Mouse (Mus musculus) left cerebral cortex, postnatal 10 days (tissue): ENCODE data around the gene Mypn. TPM values are rescaled to one million over a fixed set of nuclear protein-coding genes. Genes with fewer than 3 reads are reported as not detected.

ENCODE experiments used
- DNase-seq, 2 experiments: peaks; one replicate each; pipeline ENCODE4 v3.0.0; 2021 to 2022; ENCODE audit warnings: low spot score in 2 of 2, mixed read lengths in 1 of 2; ENCODE audit errors: extremely low spot score in 1 of 2
- intact Hi-C: fragments of 180-260 bp; cut with DNase I; formaldehyde crosslinking; loops from one replicate; pipeline ENCODE4 v1.15.1; 2025
- total RNA-seq, 2 experiments: library from RNA; stranded (reverse); gene quantifications; 2 replicates each; pipeline ENCODE4 v1.2.3; 2021

Gene Mypn
- total RNA-seq, 2 experiments from 2014 or later, result 5.6 to 7.5 TPM

DNA sequence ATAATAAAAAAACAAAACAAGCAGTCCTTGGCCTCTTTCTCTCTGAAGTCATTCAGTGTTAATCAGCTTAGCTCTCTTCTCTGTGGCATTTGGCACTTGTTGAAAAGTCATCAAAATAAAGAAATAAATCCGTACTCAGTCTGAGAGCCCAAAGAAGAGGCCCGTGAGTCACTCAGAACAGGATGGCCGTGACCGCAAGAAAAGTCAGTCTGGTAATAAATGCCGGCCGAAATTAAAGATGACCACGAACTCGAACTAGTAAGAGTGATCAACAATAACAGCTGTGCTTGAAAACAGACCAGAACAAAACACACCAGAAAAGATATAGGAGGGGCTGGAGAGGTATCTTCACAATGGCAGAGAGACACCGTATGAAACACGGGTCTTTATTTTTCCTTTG is 79.7 kb downstream of the Mypn start:
- intact Hi-C loops, result no loop called here
- no peak for DNase-seq

DNA sequence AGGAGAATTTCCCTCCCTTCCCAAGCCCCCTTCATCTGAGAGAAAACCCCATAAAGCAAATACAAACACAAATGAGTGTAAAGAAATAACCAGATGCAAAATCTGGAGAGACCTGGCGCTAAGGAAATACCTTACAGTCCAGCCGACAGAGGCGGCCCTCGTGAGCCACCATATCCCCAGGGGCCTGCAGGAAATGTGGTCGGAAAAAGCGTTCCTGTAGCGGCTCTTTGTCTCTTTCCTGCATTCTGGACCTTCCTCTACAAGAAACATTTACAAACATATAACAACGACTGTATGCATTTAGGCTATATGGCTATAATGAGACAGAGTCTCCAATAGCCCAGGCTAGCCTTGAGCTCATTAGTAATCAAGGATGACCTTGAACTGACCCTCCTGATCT is 80.6 kb downstream of the Mypn start:
- DNase-seq, result no peak
- intact Hi-C loops, result no loop called here

DNA sequence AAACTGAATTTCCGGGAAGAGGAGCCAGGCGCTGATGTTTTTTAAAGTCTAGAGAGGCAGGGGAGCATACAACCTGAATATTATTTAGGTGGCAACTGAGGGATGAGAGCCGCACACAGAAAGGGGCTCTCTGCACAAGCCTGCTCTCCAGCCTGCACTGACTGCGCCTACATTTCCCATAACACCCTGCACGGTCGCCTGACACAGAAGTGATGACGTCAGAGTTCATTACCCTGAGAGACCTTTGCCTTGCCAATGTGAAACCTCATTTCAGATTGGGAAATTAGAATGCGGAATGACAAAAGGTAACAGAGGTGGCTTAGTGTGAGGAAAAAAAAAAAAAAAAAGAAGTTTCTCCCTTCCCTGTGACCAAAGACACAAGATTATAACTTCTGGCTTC is 81.2 kb downstream of the Mypn start:
- intact Hi-C loops, result no loop called here
- DNase-seq, result peak in 1 of 2 experiments; percentile 48

DNA sequence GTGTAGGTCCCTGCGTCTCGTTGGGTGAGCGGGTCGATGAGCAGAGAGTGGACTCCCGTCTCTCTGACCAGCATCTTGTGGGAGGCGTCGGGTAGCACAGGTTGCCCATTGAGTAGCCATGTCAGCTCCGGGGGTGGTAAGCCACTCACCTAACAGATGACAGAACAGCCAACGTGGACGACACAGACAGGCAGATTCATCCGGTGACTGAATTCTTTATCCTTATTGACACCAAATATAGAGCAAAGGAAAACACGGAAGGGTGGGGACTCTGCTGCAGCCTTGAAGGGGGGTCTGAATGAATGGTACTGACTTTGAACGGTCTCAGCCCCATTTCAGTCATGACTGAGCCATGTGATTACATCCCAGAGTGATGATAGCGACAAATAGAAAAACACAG is 81.8 kb downstream of the Mypn start:
- intact Hi-C loops, result no loop called here

DNA sequence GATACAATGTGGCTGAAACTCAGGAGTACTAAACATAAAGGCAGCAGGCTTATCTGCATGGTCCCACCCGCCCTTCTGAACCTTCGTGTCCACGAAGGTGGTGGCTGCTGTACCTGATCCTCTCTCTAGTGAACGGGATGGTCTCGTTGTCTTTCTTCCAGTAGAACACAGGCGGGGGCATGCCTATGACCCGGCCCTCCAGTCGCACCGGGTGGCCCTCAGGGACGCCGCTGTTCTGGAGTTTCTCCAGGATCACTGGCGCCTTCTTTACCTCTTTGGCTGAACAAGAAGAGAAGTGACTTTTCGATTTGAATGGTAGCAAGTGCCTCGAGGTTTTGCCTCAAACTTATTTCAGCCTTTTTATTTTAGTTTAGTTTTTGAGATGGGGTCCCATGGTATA is 83.8 kb downstream of the Mypn start:
- intact Hi-C loops, result loop anchor here (10.0 kb wide), 1 partner anchor 95 kb away; the partner anchor contains the start of genes Hnrnph3 and Pbld2
- DNase-seq, result no peak

More for the DNA sequence above, 81.8 kb downstream of the Mypn start:
- no peak for DNase-seq

DNA sequence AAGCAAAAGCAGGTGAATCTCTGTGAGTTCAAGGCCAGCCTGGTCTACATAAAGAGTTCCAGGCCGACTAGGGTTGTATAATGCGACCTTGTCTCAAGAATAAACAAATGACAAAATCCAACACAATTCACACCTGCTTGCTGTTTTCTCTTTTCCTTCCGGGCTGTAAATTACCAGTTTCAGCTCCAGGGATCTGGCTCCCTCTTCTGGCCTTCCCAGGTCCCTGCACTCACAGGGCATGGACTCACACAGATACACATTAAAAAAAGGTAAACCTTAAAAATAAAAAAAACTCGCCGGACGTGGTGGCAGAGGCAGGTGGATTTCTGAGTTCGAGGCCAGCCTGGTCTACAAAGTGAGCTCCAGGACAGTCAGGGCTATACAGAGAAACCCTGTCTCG is 86.2 kb downstream of the Mypn start:
- DNase-seq, result no peak
- intact Hi-C loops, result loop anchor here (10.0 kb wide), 1 partner anchor 93 kb away; the partner anchor contains the start of genes Hnrnph3 and Pbld2

DNA sequence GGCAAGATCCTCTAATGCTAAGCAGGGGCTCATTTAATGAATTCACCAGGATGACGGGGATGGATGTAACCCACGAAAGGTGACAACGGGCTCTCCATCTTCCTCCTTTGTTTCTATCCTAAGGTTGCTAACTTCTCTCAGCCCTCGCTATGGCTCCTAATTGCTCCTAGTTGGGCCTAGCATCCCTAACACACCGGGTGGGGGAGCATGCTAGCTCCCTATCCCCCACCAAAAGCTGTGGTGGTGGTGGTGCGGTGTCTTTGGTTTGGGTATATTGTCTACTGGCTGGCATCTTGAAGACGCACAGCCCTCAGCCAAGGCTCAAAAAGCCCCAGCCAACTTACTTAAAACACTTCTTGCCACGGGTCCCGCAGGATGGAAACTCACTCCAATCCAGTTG is 87.4 kb downstream of the Mypn start:
- intact Hi-C loops, result loop anchor here (10.0 kb wide), 1 partner anchor 92 kb away; the partner anchor contains the start of genes Hnrnph3 and Pbld2
- DNase-seq, result no peak

DNA sequence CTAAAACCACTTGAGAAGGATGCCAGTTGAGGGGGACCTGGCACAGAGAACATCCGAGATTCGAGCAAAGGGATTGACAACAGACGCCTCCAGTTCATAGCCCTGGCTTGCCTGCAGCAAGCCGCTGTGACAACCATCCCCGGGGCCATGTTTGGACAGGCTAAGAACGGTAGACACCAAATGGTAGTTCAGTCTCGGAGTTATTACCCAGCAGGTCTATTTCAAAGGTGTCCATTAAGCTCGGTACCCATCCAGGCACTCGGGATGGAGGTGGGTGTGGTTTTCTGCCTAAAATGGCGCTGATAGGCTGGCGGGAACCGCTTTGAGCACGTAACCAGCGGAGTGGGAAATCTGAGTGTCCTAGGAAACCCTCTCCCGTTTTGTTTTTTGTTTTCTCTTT is 87.9 kb downstream of the Mypn start:
- DNase-seq, result no peak
- intact Hi-C loops, result loop anchor here (10.0 kb wide), 1 partner anchor 91 kb away; the partner anchor contains the start of genes Hnrnph3 and Pbld2

DNA sequence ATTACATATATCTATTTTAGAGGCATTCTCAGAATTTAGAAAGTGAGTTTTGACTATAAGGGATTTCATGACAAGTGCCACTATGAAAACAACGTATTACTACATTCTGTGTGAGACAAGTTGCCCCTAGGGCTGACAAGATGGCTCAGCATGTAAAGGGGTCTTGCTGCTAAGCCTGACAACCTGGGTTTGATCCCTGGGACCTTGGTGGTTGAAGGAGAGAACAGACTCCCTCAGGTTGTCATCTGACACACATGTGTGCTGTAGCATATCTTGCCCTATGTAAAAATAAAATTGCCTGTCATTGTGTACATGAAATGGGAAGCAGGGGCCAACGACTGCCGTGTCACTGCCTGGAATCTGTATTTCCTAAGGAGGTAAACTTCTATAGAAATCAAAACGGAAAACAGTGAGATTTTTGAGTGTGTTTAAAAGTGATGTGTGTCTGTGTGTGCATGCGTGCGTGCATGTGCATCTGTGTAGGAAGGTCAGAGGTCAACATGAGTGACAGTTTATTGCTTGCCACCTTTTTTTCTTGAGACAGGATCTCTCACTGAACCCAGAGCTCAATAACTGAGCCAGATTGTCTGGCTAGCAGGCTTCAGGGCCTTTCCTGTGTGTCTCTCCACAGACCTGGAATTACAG is 89.9 kb downstream of the Mypn start:
- no peak for DNase-seq
- intact Hi-C loops, result loop anchor here (10.0 kb wide), 1 partner anchor 89 kb away; the partner anchor contains the start of genes Hnrnph3 and Pbld2

DNA sequence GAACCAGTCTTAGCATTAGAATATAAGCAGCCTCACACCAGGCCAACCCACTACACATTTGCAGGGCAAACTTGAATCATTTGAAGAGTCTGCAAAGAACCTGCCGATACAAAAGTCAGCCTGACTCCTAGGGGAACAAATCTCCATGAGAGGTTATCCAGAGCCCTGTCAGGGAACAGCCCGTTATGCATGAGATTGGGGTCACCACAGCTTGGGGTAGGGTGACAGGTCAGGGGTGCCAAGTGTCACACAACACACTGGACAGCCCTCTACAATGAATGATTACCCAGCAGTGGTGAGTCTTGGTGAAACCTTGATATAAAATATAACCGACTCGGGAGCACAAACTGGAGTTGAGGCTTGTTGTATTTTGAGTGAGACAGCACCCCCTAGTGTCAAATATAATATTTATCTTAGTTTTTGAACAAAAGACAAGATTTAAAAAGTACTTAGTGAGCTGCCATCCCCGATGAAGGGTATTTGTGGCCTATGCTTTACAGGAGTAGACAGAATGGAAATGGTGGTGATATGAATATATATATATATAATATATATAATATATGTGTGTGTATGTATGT is 90.6 kb downstream of the Mypn start:
- intact Hi-C loops, result loop anchor here (10.0 kb wide), 1 partner anchor 88 kb away; the partner anchor contains the start of genes Hnrnph3 and Pbld2
- DNase-seq, result no peak

DNA sequence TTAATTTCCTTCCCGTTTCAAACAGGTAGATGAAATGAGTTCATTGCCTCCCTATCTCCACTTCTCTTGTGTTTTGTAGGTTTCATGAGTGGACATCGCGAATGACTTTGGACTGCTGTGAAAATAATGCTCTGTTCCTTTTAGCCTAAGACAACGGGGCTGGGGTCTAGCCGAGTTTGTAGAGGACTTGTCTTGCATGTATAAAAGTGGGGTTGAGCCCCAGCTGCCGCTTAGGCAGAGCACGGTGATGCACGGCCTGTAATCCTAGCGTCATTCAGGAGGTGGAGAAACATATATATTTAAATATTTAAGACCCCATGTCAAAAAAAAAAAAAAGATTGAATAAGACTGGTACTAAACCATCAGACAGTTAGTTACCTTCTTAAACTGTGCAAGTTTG is 103.1 kb downstream of the Mypn start:
- DNase-seq, result no peak
- intact Hi-C loops, result no loop called here

DNA sequence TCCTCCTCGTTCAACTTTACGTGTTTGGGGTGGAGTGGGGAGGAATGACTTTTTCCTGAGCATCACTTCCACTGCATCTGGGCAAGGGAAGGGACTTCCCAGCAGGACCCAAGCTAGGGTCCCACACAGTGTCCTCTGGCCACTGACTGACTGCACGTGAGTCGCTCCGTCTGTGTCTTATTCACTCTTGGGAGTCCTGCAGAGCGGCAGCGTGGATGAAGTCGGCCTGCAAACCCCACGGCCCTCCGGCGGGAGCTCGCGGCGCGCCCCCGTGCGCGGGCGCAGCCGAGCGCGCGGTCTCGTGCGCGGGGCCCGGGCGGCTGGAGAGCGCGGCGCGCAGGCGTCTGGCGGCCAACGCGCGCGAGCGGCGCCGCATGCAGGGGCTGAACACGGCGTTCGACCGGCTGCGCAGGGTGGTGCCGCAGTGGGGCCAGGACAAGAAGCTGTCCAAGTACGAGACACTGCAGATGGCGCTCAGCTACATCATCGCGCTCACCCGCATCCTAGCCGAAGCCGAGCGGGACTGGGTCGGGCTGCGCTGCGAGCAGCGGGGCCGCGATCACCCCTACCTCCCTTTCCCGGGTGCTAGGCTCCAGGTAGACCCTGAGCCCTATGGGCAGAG is 103.7 kb downstream of the Mypn start:
- intact Hi-C loops, result no loop called here
- DNase-seq, result peak; percentile 33 to 80

DNA sequence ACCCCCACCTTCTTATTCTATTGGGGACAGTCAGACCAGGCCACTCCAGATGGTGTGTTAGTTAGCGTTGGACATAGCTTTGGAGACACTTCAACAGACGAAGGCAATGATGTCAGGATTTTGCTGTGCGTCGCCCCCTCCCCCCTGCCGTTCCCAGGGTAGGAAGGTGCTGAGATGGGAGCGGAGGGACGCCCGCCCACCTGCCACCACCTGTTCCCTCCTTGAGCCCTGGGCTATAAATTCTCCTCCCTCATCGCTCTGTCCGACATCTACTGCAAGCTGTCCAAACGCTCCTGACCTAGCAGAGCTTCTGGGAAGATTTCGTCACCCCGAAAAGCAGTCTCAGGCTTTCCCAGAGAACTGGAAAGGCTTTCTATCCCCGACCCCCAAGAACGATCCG is 104.2 kb downstream of the Mypn start, which contains the start of gene Atoh7:
Gene Atoh7 (plus strand): TSS at position 131 of the 400 bp plus-strand sequence.
- intact Hi-C loops, result no loop called here
- peak in 1 of 2 experiments; percentile 63 for DNase-seq

DNA sequence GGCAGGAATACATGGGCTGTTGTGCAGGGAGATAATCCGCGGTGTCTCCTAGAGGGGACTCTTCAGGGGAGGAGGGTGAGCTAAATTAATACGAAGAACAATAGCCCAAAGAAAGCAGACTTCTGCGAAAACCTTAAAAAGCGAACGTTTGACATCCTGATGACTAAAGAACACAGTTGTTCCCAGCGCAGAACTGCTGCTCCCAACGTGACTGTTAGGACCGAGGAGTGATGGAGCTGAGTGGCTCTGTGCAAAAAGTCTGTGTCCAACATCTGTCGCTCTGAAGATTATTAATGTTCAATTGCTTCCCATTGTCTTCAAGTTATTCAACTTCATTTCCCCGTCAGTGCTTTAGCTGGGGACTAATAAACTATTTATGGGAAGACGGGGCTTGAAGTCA is 105.6 kb downstream of the Mypn start:
- intact Hi-C loops, result no loop called here
- DNase-seq, result no peak

DNA sequence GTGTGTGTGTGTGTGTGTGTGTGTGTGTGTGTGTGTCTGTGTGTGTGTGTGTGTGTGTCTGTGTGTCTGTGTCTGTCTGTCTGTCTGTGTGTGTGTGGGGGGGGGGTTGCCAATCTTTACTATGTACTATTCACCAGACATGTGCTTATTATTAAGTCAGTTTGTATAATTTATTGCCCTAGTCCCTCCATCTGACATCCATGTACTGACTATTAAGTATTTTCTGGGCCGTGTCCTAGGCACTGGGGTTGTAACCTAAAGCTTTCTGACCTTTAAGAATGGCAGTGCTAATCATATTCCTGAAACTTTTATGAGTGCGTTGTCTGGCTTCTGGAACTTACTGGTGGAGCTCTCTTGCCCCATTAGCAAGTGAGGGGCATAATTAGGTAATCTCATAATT is 107.0 kb downstream of the Mypn start:
- no peak for DNase-seq
- intact Hi-C loops, result no loop called here

DNA sequence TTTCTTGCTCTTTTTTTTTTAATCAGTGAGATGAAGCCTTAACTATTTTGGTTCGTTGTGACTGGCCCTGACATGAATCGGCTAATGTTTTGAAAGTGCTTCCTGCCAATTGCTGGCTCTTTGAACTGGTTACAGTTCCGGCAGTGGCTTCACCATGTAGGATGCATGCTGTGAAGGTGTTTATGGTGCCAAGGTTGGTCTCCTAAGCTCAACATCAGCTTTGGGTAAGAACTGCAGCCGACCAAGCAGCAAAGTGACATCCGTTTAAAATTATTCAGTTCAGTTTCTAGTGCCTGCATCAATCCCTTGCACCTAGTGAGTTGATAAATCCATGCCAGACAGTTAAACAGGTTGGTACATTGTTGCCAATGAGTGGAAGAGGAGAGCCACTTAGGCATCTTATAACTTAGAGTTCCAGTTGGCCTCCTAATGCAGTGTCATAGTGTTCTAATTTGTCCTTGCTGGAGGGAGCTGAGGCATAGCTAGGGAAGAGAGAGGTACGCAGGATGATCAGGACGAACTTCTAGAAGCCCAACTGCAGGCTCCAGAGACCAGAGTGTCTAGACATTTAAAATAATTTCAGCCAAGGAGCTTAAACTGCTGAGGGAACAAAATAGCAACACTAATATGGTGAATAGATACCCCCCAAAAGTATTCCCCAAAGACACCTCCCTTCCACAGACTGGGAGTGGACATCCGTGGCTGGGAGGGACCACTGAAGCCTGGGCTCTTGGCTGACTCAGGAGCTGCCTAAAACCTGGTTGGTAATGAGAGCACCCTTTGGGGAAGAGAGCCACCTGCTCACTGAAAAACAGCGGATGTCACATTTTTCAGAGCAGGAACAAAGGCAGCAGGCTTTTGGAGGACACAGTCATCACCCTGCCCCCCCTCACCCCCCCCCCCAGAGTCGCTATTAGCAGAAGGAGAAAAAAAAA is 110.9 kb downstream of the Mypn start:
- DNase-seq, result no peak
- intact Hi-C loops, result no loop called here

DNA sequence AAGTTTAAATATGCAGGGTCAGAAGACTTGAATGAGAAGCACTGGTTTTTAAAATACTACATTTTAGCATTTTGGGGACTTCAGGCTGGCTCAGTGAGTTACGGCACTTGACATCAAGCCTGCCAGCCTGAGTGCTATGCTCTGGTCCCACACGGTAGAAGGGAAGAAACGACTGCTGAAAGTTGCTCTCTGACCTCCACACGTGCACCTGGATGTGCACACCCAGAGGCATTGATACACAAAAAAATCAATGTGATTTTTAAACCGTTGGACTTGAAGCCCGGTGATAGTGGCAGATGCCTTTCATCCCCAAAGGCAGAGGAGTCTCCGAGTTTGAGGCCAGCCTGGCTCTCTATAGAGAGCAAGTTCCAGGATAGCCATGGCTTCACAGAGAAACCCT is 111.8 kb downstream of the Mypn start:
- intact Hi-C loops, result no loop called here
- no peak for DNase-seq

DNA sequence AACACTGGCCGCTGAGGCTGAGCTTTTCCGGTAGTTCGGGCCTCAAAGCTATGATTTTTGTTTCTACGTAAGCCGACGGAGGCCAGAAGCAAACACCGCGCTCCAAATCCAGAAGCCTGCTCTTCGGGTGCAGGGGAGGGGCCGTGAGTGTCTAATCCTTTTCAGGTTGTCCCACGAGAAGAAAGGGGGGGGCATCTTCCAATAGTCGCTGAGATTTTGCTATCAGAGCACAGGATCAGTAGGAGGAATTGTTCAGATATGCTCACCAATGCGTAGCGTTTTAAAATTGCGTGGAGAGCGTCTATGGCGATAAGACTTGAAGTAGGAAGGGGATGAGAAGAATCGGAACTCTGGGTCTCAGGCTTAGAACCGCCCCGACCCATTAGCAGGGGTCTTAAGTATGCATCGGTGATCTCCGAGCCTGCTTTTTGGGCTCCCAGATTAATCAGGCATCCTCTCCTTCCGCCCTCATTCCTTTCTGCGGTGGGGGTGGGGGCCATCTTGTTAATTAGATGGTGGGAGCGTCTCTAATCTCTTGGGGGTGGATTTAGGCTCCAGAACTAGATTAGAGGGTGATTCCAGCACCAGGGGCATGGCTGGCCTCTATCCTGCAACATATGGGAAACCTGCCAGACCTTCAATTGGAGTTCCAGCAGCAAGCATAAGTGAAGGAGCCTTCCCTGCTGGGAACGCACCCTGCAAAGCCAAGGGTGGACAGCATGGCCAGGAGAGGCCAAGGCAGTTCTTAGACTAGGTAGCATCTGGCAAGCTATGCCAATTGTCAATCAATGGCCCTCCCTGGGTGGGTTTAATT is 113.8 kb downstream of the Mypn start:
- intact Hi-C loops, result no loop called here

More for the DNA sequence above, 113.8 kb downstream of the Mypn start:
- no peak for DNase-seq
